Mouse (Mus musculus) bone marrow, adult 2 months (tissue): ENCODE measurements at regions not wholly inside any gene's neighbourhood (a gene's known extent, or its start where the extent isn't known, plus 50 kb on each side); places are given as distances from the start of the nearest gene placed in this dataset.

Source experiments
- H3K27ac ChIP-seq: fragments of 200-500 bp; 2 replicates; pipeline ENCODE4 v1.5.1; 2012; ENCODE audit warnings: low read depth, mild to moderate bottlenecking, control low read depth, inconsistent platforms, low read length; ENCODE audit not compliant: control insufficient read depth, poor library complexity, insufficient read depth
- H3K4me1 ChIP-seq: fragments of 200-500 bp; 2 replicates; pipeline ENCODE4 v1.6.1; 2011; ENCODE audit warnings: low read length; ENCODE audit not compliant: control insufficient read depth, insufficient read depth
- H3K4me3 ChIP-seq: fragments of 200-500 bp; replicated peaks from 2 replicates; pipeline ENCODE3; 2011; ENCODE audit warnings: mild to moderate bottlenecking, low read depth, low read length, control low read depth; ENCODE audit not compliant: control insufficient read depth
- CTCF ChIP-seq: fragments of 200-500 bp; IDR thresholded peaks from 2 replicates; pipeline ENCODE4 v1.5.1; 2011; ENCODE audit warnings: low read length, control low read depth; ENCODE audit not compliant: control insufficient read depth, insufficient read depth
- POLR2A ChIP-seq: fragments of 200-500 bp; IDR thresholded peaks from 2 replicates; pipeline ENCODE4 v1.6.1; 2011; ENCODE audit warnings: low read depth, mild to moderate bottlenecking, control low read depth, low read length, borderline replicate concordance; ENCODE audit not compliant: control insufficient read depth
- WGBS: fragments of 180-500 bp; shearing (Covaris S2); methylation state at CpG from one replicate; pipeline ENCODE4 v1.1.7; 2018; 5-methylcytosine and 5-hydroxymethylcytosine counted together

GRCm38 (mm10) chr6:52423581-52424107 is 110.3 kb downstream of the Evx1 start:
- WGBS = 78% methylated on average over 7 of the region's 7 CpGs
- no peak overlapping the region for H3K4me3 ChIP-seq

GRCm38 (mm10) chr6:52424440-52424839 is 111.1 kb downstream of the Evx1 start:
- TF ChIP-seq CTCF = no peak
- no peak for TF ChIP-seq POLR2A
- H3K4me3 ChIP-seq = no peak overlapping the region
- H3K4me1 ChIP-seq = no peaks in the 10 kb centered on the region
- WGBS = 8% methylated on average over 5 of the region's 5 CpGs
- no peak overlapping the region for H3K27ac ChIP-seq

More at GRCm38 (mm10) chr6:52423581-52424107, 110.3 kb downstream of the Evx1 start:
- H3K4me1 ChIP-seq = no peaks in the 10 kb centered on the region
- TF ChIP-seq CTCF = no peak
- no peak for TF ChIP-seq POLR2A
- no peak overlapping the region for H3K27ac ChIP-seq

GRCm38 (mm10) chr6:52425082-52425481 is 111.8 kb downstream of the Evx1 start:
- Histone ChIP-seq H3K4me3 (no peak overlapping the region), H3K27ac (no peak overlapping the region)
- WGBS = 87% methylated on average over 4 of the region's 4 CpGs

GRCm38 (mm10) chr6:52428489-52429203 is 115.3 kb downstream of the Evx1 start:
- no peak overlapping the region for H3K4me3 ChIP-seq
- TF ChIP-seq CTCF = no peak
- 76% methylated on average over 11 of the region's 11 CpGs for WGBS
- H3K4me1 ChIP-seq = no peaks in the 10 kb centered on the region
- H3K27ac ChIP-seq = no peak overlapping the region

More at GRCm38 (mm10) chr6:52425082-52425481, 111.8 kb downstream of the Evx1 start:
- TF ChIP-seq POLR2A (no peak), CTCF (no peak)
- no peaks in the 10 kb centered on the region for H3K4me1 ChIP-seq

GRCm38 (mm10) chr6:52429204-52429552 is 115.9 kb downstream of the Evx1 start:
- WGBS = 72% methylated on average over 5 of the region's 5 CpGs
- TF ChIP-seq CTCF (no peak), POLR2A (no peak)
- Histone ChIP-seq H3K27ac (no peak overlapping the region), H3K4me3 (no peak overlapping the region), H3K4me1 (no peaks in the 10 kb centered on the region)

- Histone ChIP-seq H3K4me3 (no peak overlapping the region), H3K4me1 (no peaks in the 10 kb centered on the region), H3K27ac (no peak overlapping the region)
- no peak for TF ChIP-seq POLR2A
- TF ChIP-seq CTCF = no peak
- 32% methylated on average over 2 of the region's 2 CpGs for WGBS
These were observed 119.9 kb downstream of the Evx1 start for GRCm38 (mm10) chr6:52433234-52433633.

- H3K4me3 ChIP-seq = no peak overlapping the region
- no peaks in the 10 kb centered on the region for H3K4me1 ChIP-seq
- WGBS = 78% methylated on average over 4 of the region's 4 CpGs
- no peak for TF ChIP-seq POLR2A
- no peak for TF ChIP-seq CTCF
- H3K27ac ChIP-seq = no peak overlapping the region
These were observed 121.5 kb downstream of the Evx1 start for GRCm38 (mm10) chr6:52434771-52435170.

GRCm38 (mm10) chr6:52435358-52435757 is 122.1 kb downstream of the Evx1 start:
- Histone ChIP-seq H3K4me1 (no peaks in the 10 kb centered on the region), H3K4me3 (no peak overlapping the region), H3K27ac (no peak overlapping the region)
- 78% methylated on average over 5 of the region's 5 CpGs for WGBS
- no peak for TF ChIP-seq CTCF
- no peak for TF ChIP-seq POLR2A

- H3K4me3 ChIP-seq = no peak overlapping the region
- no peak for TF ChIP-seq CTCF
- no peak for TF ChIP-seq POLR2A
- 83% methylated on average over 8 of the region's 8 CpGs for WGBS
- no peak overlapping the region for H3K27ac ChIP-seq
- no peaks in the 10 kb centered on the region for H3K4me1 ChIP-seq
These were observed 125.1 kb downstream of the Evx1 start for GRCm38 (mm10) chr6:52438366-52438765.

- no peak overlapping the region for H3K4me3 ChIP-seq
- no peaks in the 10 kb centered on the region for H3K4me1 ChIP-seq
- 76% methylated on average over 7 of the region's 7 CpGs for WGBS
- no peak for TF ChIP-seq CTCF
- no peak for TF ChIP-seq POLR2A
- H3K27ac ChIP-seq = no peak overlapping the region
These were observed 125.9 kb downstream of the Evx1 start for GRCm38 (mm10) chr6:52439204-52439603.
